Mouse (Mus musculus): ENCODE results near the gene Zmynd12. TPM values are rescaled to one million over a fixed set of nuclear protein-coding genes. Genes with fewer than 3 reads are reported as not detected.

The Zmynd12 gene
- polyA plus RNA-seq, 1 experiment from 2014 or later = 0.46 TPM

- POLR2A ChIA-PET = no interaction called here
- no peaks in the 10 kb centered on the region for H3K27me3 ChIP-seq
- in situ Hi-C loops (cut with MboI; ENCODE audit: low pct_unique_long_range_greater_than_20kb) = no loop called here
- DNase-seq (ENCODE audit: low read depth, low spot score) (no peak), ATAC-seq (no peak)
- TF ChIP-seq CTCF (IDR thresholded peaks at IDR 0.05) = no peak
- CTCF ChIA-PET = no interaction called here
Observed at GRCm38 (mm10) chr4:119447786-119448185, 25.2 kb downstream of the Zmynd12 start.

GRCm38 (mm10) chr4:119450436-119450835, 27.8 kb downstream of the Zmynd12 start:
- CTCF ChIA-PET = no interaction called here
- TF ChIP-seq CTCF (IDR thresholded peaks at IDR 0.05) = no peak
- POLR2A ChIA-PET = interaction anchor here (0.9 kb wide), 1 partner anchor 122 kb away, joined by 3 read pairs; no protein-coding TSS in a partner anchor
- DNase-seq (ENCODE audit: low read depth, low spot score) = no peak
- in situ Hi-C loops (cut with MboI; ENCODE audit: low pct_unique_long_range_greater_than_20kb) = no loop called here
- no peak for ATAC-seq
- H3K27me3 ChIP-seq = no peaks in the 10 kb centered on the region

DNA sequence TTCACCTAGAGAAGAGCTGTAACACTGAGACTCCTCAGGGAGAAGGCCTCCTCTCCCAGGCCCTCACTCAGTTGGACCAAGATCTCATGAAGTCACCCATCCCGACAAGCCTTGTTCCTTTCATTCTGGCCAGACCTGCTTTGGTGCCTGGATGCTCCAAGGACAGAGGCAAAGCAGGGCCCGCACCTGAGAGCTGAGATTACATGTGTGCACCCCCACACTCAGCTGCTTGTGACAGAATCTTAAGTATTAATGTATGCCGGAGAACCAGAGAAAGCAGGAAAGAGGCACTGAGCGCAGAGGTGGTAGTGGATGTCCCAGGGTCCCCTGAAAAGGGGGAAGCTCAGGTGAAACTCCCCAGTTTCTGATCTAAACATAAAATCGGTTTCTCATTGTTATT, 30.5 kb downstream of the Zmynd12 start:
- DNase-seq (ENCODE audit: low read depth, low spot score) = no peak
- ATAC-seq = no peak
- H3K27me3 ChIP-seq = no peaks in the 10 kb centered on the region
- POLR2A ChIA-PET = no interaction called here
- CTCF ChIA-PET = no interaction called here
- in situ Hi-C loops (cut with MboI; ENCODE audit: low pct_unique_long_range_greater_than_20kb) = no loop called here
- no peak for TF ChIP-seq CTCF (IDR thresholded peaks at IDR 0.05)

- no peak for DNase-seq (ENCODE audit: low read depth, low spot score)
- no peaks in the 10 kb centered on the region for H3K27me3 ChIP-seq
- in situ Hi-C loops (cut with MboI; ENCODE audit: low pct_unique_long_range_greater_than_20kb) = no loop called here
- POLR2A ChIA-PET = no interaction called here
- CTCF ChIA-PET = no interaction called here
- ATAC-seq = no peak
- TF ChIP-seq CTCF (IDR thresholded peaks at IDR 0.05) = no peak
Observed at GRCm38 (mm10) chr4:119453533-119453932, 30.9 kb downstream of the Zmynd12 start.

DNA sequence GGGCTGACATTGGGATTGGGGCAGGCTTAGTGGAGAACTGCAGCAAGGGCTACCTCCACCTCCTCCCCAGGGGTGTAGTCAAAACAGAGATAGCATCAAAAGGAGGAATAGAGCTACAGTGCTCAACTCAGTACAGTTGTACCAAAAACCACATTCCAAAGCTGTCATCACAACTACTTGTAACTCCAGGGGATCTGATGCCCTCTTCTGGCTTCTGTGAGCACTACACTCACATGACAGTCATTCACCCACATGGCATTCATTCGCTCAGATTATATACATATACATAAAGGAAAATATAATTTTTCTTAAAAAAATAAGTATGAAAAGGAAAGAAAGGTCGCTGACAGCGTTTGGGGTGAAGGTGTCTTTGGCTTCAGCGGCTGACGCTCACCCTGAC, 37.7 kb downstream of the Zmynd12 start:
- TF ChIP-seq CTCF (IDR thresholded peaks at IDR 0.05) = no peak
- POLR2A ChIA-PET = no interaction called here
- CTCF ChIA-PET = no interaction called here
- no peaks in the 10 kb centered on the region for H3K27me3 ChIP-seq
- DNase-seq (ENCODE audit: low read depth, low spot score) = no peak
- ATAC-seq = no peak
- in situ Hi-C loops (cut with MboI; ENCODE audit: low pct_unique_long_range_greater_than_20kb) = no loop called here

GRCm38 (mm10) chr4:119460728-119461141, 38.1 kb downstream of the Zmynd12 start:
- DNase-seq (ENCODE audit: low read depth, low spot score) = no peak
- CTCF ChIA-PET = no interaction called here

DNA sequence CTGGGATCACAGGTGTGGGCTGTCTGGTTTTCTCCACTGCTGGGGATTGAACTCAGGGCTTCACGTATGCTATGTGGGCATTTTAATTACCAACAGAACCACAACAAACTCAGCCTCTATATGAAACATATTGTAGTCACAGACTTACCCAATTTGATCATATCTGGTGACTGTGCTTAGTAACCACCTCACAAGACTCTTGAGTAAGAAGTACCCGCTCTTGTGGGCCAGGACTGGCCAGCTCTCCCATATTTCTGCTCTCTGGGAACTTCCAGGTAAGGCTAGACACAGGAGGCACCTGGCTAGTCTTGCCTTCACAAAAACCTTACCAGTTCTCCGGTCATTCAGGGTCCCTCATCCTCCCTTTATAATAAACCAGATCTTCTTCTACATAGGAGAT, 39.8 kb downstream of the Zmynd12 start:
- DNase-seq (ENCODE audit: low read depth, low spot score) = no peak
- TF ChIP-seq CTCF (IDR thresholded peaks at IDR 0.05) = no peak
- ChIA-PET CTCF (interaction anchor here (1.2 kb wide), 1 partner anchor 50 kb away, joined by 3 read pairs; no protein-coding TSS in a partner anchor), POLR2A (no interaction called here)
- in situ Hi-C loops (cut with MboI; ENCODE audit: low pct_unique_long_range_greater_than_20kb) = no loop called here
- H3K27me3 ChIP-seq = no peaks in the 10 kb centered on the region
- no peak for ATAC-seq

More at GRCm38 (mm10) chr4:119460728-119461141, 38.1 kb downstream of the Zmynd12 start:
- no peaks in the 10 kb centered on the region for H3K27me3 ChIP-seq
- no peak for TF ChIP-seq CTCF (IDR thresholded peaks at IDR 0.05)
- ATAC-seq = no peak
- in situ Hi-C loops (cut with MboI; ENCODE audit: low pct_unique_long_range_greater_than_20kb) = no loop called here
- POLR2A ChIA-PET = no interaction called here

GRCm38 (mm10) chr4:119462858-119463755, 40.5 kb downstream of the Zmynd12 start:
- CTCF ChIA-PET = interaction anchor here (1.2 kb wide), 1 partner anchor 49 kb away, joined by 3 read pairs; no protein-coding TSS in a partner anchor
- TF ChIP-seq CTCF (IDR thresholded peaks at IDR 0.05) = no peak
- ATAC-seq (no peak), DNase-seq (ENCODE audit: low read depth, low spot score) (no peak)
- H3K27me3 ChIP-seq = no peaks in the 10 kb centered on the region
- in situ Hi-C loops (cut with MboI; ENCODE audit: low pct_unique_long_range_greater_than_20kb) = no loop called here
- POLR2A ChIA-PET = no interaction called here

DNA sequence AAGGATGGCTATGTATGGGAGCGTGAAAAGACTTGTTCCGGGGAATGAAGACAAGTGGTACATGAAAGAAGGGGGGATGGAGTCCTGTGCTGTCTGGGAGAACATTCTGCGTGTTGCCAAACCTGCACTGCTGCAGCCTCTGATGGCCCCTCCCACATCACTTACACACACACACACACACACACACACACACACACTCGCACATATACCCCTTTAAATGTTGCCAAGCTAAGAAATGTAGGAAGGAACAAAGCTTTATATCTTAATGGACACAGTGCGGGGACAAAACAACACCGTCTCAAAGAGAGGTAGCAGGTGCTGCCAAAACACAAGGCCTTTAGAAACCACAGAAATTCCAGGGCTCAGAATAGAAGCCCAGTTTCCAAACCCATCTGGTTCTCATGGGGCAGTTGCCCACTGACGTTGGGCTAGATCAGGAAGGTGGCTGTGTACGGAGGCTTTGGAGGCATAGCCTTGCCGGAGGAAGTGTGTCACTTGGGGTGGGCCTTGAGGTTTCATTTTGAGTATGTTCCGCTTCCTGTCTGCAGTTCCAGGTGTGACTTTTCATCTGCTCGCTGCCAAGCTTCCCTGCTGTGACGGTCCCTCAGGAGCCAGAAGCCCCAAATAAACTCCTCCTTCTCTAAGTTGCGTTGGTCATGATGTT, 41.3 kb downstream of the Zmynd12 start:
- ChIA-PET POLR2A (no interaction called here), CTCF (interaction anchor here (1.2 kb wide), 1 partner anchor 48 kb away, joined by 3 read pairs; no protein-coding TSS in a partner anchor)
- no peak for DNase-seq (ENCODE audit: low read depth, low spot score)
- no peak for TF ChIP-seq CTCF (IDR thresholded peaks at IDR 0.05)
- in situ Hi-C loops (cut with MboI; ENCODE audit: low pct_unique_long_range_greater_than_20kb) = no loop called here
- H3K27me3 ChIP-seq = no peaks in the 10 kb centered on the region
- no peak for ATAC-seq

GRCm38 (mm10) chr4:119465841-119466240, 43.2 kb downstream of the Zmynd12 start:
- in situ Hi-C loops (cut with MboI; ENCODE audit: low pct_unique_long_range_greater_than_20kb) = no loop called here
- CTCF ChIA-PET = interaction anchor here (1.3 kb wide), 1 partner anchor 12 kb away, joined by 3 read pairs; no protein-coding TSS in a partner anchor
- no peak for DNase-seq (ENCODE audit: low read depth, low spot score)
- no peak for ATAC-seq
- no peak for TF ChIP-seq CTCF (IDR thresholded peaks at IDR 0.05)
- no peaks in the 10 kb centered on the region for H3K27me3 ChIP-seq
- POLR2A ChIA-PET = interaction anchor here (0.5 kb wide), 1 partner anchor 145 kb away, joined by 4 read pairs; no protein-coding TSS in a partner anchor

Data from Patski (cell line).